In genomic region chrX:140212644-140213361, GRCm38 (mm10) we compare ENCODE assay signal across 20 mouse cellular contexts.
DNase-seq lines count a peak whose midpoint lies in the region; ATAC-seq and TF ChIP-seq lines count a peak whose summit lies in the region.
"Had no signal": no experiment of that assay in that cellular context is flagged by ENCODE, and none has a peak within 500 bp of the region (broad histone marks: within the 10 kb centered on the region; RNA-seq: fewer than 3 reads in every experiment).

No protein-coding gene starts in this region.

- no peak overlapping the region for H3K9ac ChIP-seq in hindbrain, postnatal 0 days (replicated peaks; ENCODE audit: low read length)
- H3K9ac ChIP-seq: limb, embryonic 13.5 days; stomach, embryonic 15.5 days had no signal

- no peaks in the 10 kb centered on the region for H3K36me3 ChIP-seq in hindbrain, postnatal 0 days (ENCODE audit: insufficient read depth, low read length)
- H3K36me3 ChIP-seq: heart, embryonic 10.5 days; limb, embryonic 13.5 days; stomach, embryonic 15.5 days had no signal

- no peak overlapping the region for H3K27ac ChIP-seq in hindbrain, postnatal 0 days
- H3K27ac ChIP-seq: heart, embryonic 10.5 days; limb, embryonic 13.5 days; stomach, embryonic 15.5 days had no signal

- DNase-seq in adrenal gland, adult (ENCODE audit: inconsistent age in 2 of 2, low spot score in 1 of 2) = peak; percentile 20 to 33
- no peak for DNase-seq in adrenal gland, postnatal 36 days
- peak; percentile 4 for DNase-seq in gastrocnemius, postnatal 14 days
- DNase-seq in gastrocnemius, postnatal 36 days = no peak
- DNase-seq in R1 (ENCODE audit: low read depth, low spot score) (peak; percentile 1), adipocyte (ENCODE audit: low spot score) (no peak)
- peak; percentile 39 for DNase-seq in hindbrain, postnatal 0 days (ENCODE audit: low spot score)
- DNase-seq in retina, postnatal 1 day = no peak
- DNase-seq: cerebellum, adult 8-10 months; heart, postnatal 36 days; kidney, adult 11 months; kidney, postnatal 25 days; layer of hippocampus, postnatal 36 days; lung, adult 18-20 months; lung, postnatal 4 days; thymus, postnatal 4 days had no signal

- H3K27me3 ChIP-seq in hindbrain, postnatal 0 days (ENCODE audit: insufficient read depth, low read length) = 0 out of 2 replicates have a peak, but pooled peaks cover 4% of the 10 kb centered on the region
- H3K27me3 ChIP-seq: CH12.LX had no signal

- WGBS in hindbrain, postnatal 0 days = 36% methylated on average over 3 of the region's 3 CpGs

- no peak overlapping the region for H3K4me2 ChIP-seq in hindbrain, postnatal 0 days (ENCODE audit: low read depth, low read length)
- H3K4me2 ChIP-seq: limb, embryonic 13.5 days; stomach, embryonic 15.5 days had no signal

- H3K4me1 ChIP-seq in hindbrain, postnatal 0 days (ENCODE audit: insufficient read depth, low read length) = no peaks in the 10 kb centered on the region
- H3K4me1 ChIP-seq: heart, embryonic 10.5 days; limb, embryonic 13.5 days; stomach, embryonic 15.5 days had no signal

- TF ChIP-seq CTCF in hindbrain, postnatal 0 days (IDR thresholded peaks at IDR 0.05; ENCODE audit: low read depth) = no peak

- H3K4me3 ChIP-seq in hindbrain, postnatal 0 days (ENCODE audit: low read length) = no peak overlapping the region
- H3K4me3 ChIP-seq: heart, embryonic 10.5 days; limb, embryonic 13.5 days; stomach, embryonic 15.5 days had no signal

- ATAC-seq in hindbrain, postnatal 0 days = no peak

- intact Hi-C loops in gastrocnemius, postnatal 14 days (cut with DNase I; ENCODE audit: low total_unique reads) = no loop called here
- intact Hi-C loops in gastrocnemius, postnatal 36 days (cut with DNase I) = no loop called here

- no peaks in the 10 kb centered on the region for H3K9me3 ChIP-seq in hindbrain, postnatal 0 days (ENCODE audit: low read length)
- H3K9me3 ChIP-seq: heart, embryonic 10.5 days; limb, embryonic 13.5 days; stomach, embryonic 15.5 days had no signal

Comparison
In these comparisons a context has a peak if more than half of its experiments do, and no peak if none do; other contexts are left out.
1. DNase-seq: peak in adrenal gland, adult (2 of 2), gastrocnemius, postnatal 14 days (single experiment), R1 (single experiment) and hindbrain, postnatal 0 days (single experiment); none in adrenal gland, postnatal 36 days (0 of 2), gastrocnemius, postnatal 36 days (0 of 2), adipocyte (single experiment) and retina, postnatal 1 day (single experiment).